Mouse (Mus musculus) spleen, adult 2 months (tissue): Measurements from ENCODE around the gene Wdr83.

Experiments used
- CTCF ChIP-seq: fragments of 200-500 bp; IDR thresholded peaks from 2 replicates; pipeline ENCODE4 v1.5.1; 2011; ENCODE audit warnings: mild to moderate bottlenecking, inconsistent platforms; ENCODE audit not compliant: insufficient read depth, insufficient read length, insufficient replicate concordance; ENCODE audit errors: extremely low read depth
- POLR2A ChIP-seq: fragments of 200-500 bp; IDR thresholded peaks from 2 replicates; pipeline ENCODE4 v1.6.1; 2011; ENCODE audit warnings: low read depth, low read length, inconsistent platforms

DNA sequence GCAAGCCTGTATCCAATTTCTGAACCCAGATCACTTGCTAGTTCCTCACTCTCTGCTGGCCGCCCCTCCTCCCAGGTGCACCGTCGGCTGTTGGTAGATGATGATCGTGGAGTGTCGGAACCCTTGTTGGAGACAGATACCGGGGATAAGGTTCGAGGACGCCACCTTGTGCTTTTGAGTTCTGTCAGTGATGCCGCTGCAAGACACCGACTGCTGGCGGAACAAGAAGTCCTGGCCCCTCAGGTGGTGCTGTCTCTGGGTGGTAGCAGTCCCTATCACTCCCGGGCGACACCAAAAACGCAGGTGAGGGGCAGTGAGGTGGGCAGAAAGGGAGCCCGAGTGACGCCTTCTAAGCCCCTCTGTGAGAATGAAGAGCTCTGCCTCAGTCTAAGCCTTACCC, 15.1 kb upstream of the Wdr83 start:
- no peak for TF ChIP-seq POLR2A
- no peak for TF ChIP-seq CTCF
